Mouse (Mus musculus) midbrain, embryonic 12.5 days (tissue): ENCODE results near the gene Tmtc4. TPM values are rescaled to one million over a fixed set of nuclear protein-coding genes. Genes with fewer than 3 reads are reported as not detected.

ENCODE experiments used
- ATAC-seq: fragments of 200-750 bp; cut with Nextera tagmentation; 2 replicates; pipeline ENCODE4 v1.8.0; 2017; ENCODE audit warnings: low read depth, moderate TSS enrichment, moderate library complexity; ENCODE audit not compliant: low FRiP score
- H3K27ac ChIP-seq: fragments of 300-500 bp; sonication (generic); replicated peaks from 2 replicates; pipeline ENCODE4 v1.5.1; 2016; ENCODE audit warnings: mild to moderate bottlenecking
- H3K27me3 ChIP-seq: fragments of 300-500 bp; sonication (generic); 2 replicates; pipeline ENCODE4 v1.6.1; 2016; ENCODE audit warnings: mild to moderate bottlenecking
- H3K36me3 ChIP-seq: fragments of 300-500 bp; sonication (generic); 2 replicates; pipeline ENCODE4 v1.6.1; 2016
- H3K4me1 ChIP-seq: fragments of 300-500 bp; sonication (generic); 2 replicates; pipeline ENCODE4 v1.6.1; 2016
- H3K4me2 ChIP-seq: fragments of 300-500 bp; sonication (generic); replicated peaks from 2 replicates; pipeline ENCODE4 v1.6.1; 2016; ENCODE audit warnings: mild to moderate bottlenecking, moderate library complexity
- H3K4me3 ChIP-seq: fragments of 300-500 bp; sonication (generic); 2 replicates; pipeline ENCODE4 v1.5.1; 2016; ENCODE audit warnings: mild to moderate bottlenecking
- H3K9ac ChIP-seq: fragments of 300-500 bp; sonication (generic); replicated peaks from 2 replicates; pipeline ENCODE4 v1.6.1; 2016; ENCODE audit warnings: mild to moderate bottlenecking, moderate library complexity
- H3K9me3 ChIP-seq: fragments of 300-500 bp; sonication (generic); 2 replicates; pipeline ENCODE4 v1.6.1; 2016; ENCODE audit warnings: mild to moderate bottlenecking
- WGBS: fragments of 180-500 bp; shearing (Covaris S2); methylation state at CpG from one replicate; pipeline ENCODE4 v1.1.7; 2016; 5-methylcytosine and 5-hydroxymethylcytosine counted together
- polyA plus RNA-seq: library from polyadenylated mRNA; unstranded; fragments of >200 nt; fragmentation: Nextera tagmentation; extraction: Ambion mirVana; gene quantifications from 2 replicates; pipeline ENCODE4 v1.2.1, GENCODE M21; 2016

The Tmtc4 gene
- polyA plus RNA-seq, 1 experiment from 2014 or later = 45.8 TPM

GRCm38 (mm10) chr14:122912812-122913498 is 70.9 kb downstream of the Tmtc4 start:
- Histone ChIP-seq H3K27me3 (peaks cover 28% of the 10 kb centered on the region), H3K4me3 (peak overlapping the region; percentile 65), H3K9me3 (0 out of 2 replicates have a peak, but pooled peaks cover 3% of the 10 kb centered on the region), H3K4me2 (peak overlapping the region; percentile 98), H3K9ac (peak overlapping the region; percentile 62), H3K27ac (no peak overlapping the region), H3K4me1 (peaks cover 8% of the 10 kb centered on the region), H3K36me3 (0 out of 2 replicates have a peak, but pooled peaks cover 3% of the 10 kb centered on the region)
- under 1% methylated on average over 58 of the region's 58 CpGs for WGBS
- peak; percentile 79 for ATAC-seq

DNA sequence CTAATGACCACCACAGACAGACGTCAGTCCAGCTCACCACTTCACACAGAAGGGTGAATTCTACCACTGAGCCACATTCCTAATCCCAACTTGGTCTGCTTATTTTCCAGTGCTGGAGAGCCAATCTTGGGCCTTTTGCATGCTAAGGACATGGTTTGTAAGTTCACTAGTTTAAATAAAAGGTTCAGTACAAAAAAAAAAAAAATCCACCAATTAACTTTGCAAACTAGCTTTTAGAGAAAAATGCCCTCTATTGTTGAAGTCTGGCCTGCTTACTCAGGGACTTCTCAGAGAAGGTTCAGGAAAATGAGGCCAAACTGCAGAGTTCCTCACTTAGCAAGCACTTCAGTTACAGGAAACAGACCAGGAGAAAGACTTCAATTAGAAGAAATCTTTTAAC is 71.7 kb downstream of the Tmtc4 start:
- peak overlapping the region; percentile 98 for H3K4me2 ChIP-seq
- H3K27me3 ChIP-seq = peaks cover 28% of the 10 kb centered on the region
- H3K4me1 ChIP-seq = peaks cover 8% of the 10 kb centered on the region
- H3K9ac ChIP-seq = no peak overlapping the region
- peaks cover 8% of the 10 kb centered on the region; the same call in 1 of the 2 replicates for H3K9me3 ChIP-seq
- H3K4me3 ChIP-seq = peak overlapping the region; percentile 65; the same call in 1 of the 2 replicates
- ATAC-seq = no peak
- WGBS = 53% methylated on average over 1 of the region's 1 CpGs
- H3K36me3 ChIP-seq = 0 out of 2 replicates have a peak, but pooled peaks cover 3% of the 10 kb centered on the region
- H3K27ac ChIP-seq = no peak overlapping the region

GRCm38 (mm10) chr14:122911265-122911664 is 72.6 kb downstream of the Tmtc4 start:
- H3K27me3 ChIP-seq = peaks cover 28% of the 10 kb centered on the region
- H3K4me1 ChIP-seq = peaks cover 8% of the 10 kb centered on the region
- H3K36me3 ChIP-seq = 0 out of 2 replicates have a peak, but pooled peaks cover 3% of the 10 kb centered on the region
- H3K4me3 ChIP-seq = no peak overlapping the region
- peaks cover 8% of the 10 kb centered on the region; the same call in 1 of the 2 replicates for H3K9me3 ChIP-seq
- H3K27ac ChIP-seq = no peak overlapping the region
- no peak for ATAC-seq
- H3K4me2 ChIP-seq = no peak overlapping the region
- no peak overlapping the region for H3K9ac ChIP-seq

DNA sequence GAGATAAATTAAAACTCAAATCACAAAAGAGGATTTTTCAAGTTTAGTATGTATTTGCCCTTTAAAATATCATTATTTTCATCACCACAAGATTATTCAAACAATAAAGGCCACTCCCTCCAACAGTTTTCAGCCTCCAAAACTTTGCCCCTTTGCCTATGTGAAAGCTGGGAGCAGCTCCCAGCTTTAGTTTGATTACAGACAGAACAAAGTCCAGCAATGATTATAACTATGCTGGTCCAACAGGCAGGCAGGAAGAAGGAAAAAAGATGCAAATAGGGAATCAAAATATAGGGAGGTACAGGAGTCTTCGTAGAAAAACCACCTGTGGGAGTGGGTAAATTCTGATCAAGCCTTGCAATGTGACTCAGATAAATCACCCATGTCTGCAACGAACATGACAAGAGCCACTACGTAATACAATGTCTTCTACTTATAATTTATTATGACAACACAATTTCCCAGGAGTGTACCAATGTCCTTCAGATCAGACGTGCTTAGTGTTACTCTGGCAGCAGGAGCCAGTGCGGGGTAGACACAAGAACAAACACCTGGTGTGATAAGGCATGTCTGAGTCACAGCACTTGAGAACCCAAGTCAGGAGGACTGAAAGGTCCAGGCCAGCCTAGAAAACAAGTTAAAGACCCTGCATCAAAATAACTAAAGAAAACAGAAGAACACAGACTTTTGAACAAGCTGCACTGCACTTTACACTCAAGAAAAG is 74.3 kb downstream of the Tmtc4 start:
- ATAC-seq = no peak
- H3K4me1 ChIP-seq = peaks cover 8% of the 10 kb centered on the region
- no peak overlapping the region for H3K4me3 ChIP-seq
- H3K9ac ChIP-seq = no peak overlapping the region
- H3K9me3 ChIP-seq = peaks cover 8% of the 10 kb centered on the region; the same call in 1 of the 2 replicates
- 85% methylated on average over 5 of the region's 5 CpGs for WGBS
- peaks cover 28% of the 10 kb centered on the region for H3K27me3 ChIP-seq
- no peak overlapping the region for H3K4me2 ChIP-seq
- H3K27ac ChIP-seq = no peak overlapping the region
- no peaks in the 10 kb centered on the region for H3K36me3 ChIP-seq

DNA sequence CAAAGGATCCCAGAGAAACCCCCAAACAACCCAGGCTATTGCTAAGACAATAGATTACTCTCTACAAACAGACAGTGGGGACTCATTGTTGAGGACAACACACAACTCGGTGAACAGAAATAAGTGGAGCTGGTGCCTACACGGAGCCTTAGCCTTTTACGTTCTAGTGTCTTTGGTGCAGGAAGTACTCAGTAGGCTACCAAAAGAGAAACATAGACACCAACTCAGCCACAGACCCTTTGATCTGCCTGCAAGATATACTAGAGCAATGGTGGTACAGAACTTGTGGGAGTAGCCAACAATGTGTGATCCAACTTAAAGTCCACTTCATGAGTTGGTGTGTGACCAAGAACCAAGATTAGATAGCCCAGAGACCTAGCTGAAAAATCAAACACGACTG is 75.8 kb downstream of the Tmtc4 start:
- peaks cover 8% of the 10 kb centered on the region; the same call in 1 of the 2 replicates for H3K9me3 ChIP-seq
- H3K27ac ChIP-seq = no peak overlapping the region
- no peaks in the 10 kb centered on the region for H3K36me3 ChIP-seq
- no peak overlapping the region for H3K4me2 ChIP-seq
- H3K9ac ChIP-seq = no peak overlapping the region
- H3K27me3 ChIP-seq = peaks cover 22% of the 10 kb centered on the region
- H3K4me1 ChIP-seq = peaks cover 4% of the 10 kb centered on the region
- no peak overlapping the region for H3K4me3 ChIP-seq
- ATAC-seq = no peak
- 88% methylated on average over 4 of the region's 4 CpGs for WGBS

GRCm38 (mm10) chr14:122905007-122905406 is 78.8 kb downstream of the Tmtc4 start:
- no peak for ATAC-seq
- H3K9me3 ChIP-seq = peaks cover 8% of the 10 kb centered on the region; the same call in 1 of the 2 replicates
- no peak overlapping the region for H3K4me3 ChIP-seq
- H3K36me3 ChIP-seq = no peaks in the 10 kb centered on the region
- H3K4me1 ChIP-seq = no peaks in the 10 kb centered on the region; the same call in 1 of the 2 replicates
- no peak overlapping the region for H3K9ac ChIP-seq
- H3K27me3 ChIP-seq = no peaks in the 10 kb centered on the region
- WGBS = 91% methylated on average over 1 of the region's 1 CpGs
- H3K4me2 ChIP-seq = no peak overlapping the region
- no peak overlapping the region for H3K27ac ChIP-seq

DNA sequence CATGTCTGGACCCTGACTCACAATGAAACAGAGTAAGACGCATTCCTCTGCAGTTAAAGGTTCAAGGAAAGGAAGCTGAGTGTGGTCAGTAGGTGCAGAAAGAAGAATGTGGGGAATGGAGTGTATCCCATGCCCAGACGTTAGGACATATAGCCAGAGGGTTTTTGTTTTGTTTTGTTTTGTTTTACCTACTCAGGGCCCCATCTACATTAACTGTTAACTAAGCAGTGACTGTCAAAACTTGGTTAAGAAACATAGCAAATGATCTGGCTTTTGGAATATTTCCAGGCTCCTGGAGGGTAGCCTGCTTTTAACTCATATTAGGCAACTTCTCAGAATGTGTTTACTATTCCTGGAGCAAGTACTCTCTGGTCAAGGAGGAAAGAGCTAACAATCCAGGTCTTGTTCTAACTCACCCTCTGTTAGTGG is 79.9 kb downstream of the Tmtc4 start:
- WGBS = 62% methylated on average over 2 of the region's 2 CpGs
- Histone ChIP-seq H3K4me2 (no peak overlapping the region), H3K9ac (no peak overlapping the region), H3K36me3 (no peaks in the 10 kb centered on the region), H3K9me3 (peaks cover 8% of the 10 kb centered on the region; the same call in 1 of the 2 replicates), H3K27me3 (no peaks in the 10 kb centered on the region), H3K4me1 (no peaks in the 10 kb centered on the region; the same call in 1 of the 2 replicates), H3K4me3 (no peak overlapping the region), H3K27ac (no peak overlapping the region)
- no peak for ATAC-seq

DNA sequence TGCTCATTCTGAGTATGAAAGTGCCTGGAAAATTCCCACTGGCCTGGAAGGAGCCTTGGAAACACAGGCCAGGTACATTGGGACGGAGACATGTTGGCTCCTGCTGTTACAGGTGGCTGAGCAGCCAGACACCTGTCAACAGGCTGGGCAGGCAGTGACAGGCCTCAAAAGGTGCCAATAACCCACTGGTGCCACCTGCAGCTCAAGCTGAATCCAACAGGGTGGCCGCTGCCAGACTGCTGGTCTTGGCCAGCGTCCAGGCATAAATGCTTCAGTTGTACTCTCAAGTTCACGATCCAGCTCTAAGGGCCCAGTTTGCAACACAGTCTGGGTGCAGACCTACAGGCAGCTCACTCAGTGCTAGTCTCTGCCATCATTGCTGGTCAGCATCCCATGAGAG is 81.0 kb downstream of the Tmtc4 start:
- no peaks in the 10 kb centered on the region for H3K27me3 ChIP-seq
- peaks cover 4% of the 10 kb centered on the region; the same call in 1 of the 2 replicates for H3K9me3 ChIP-seq
- 85% methylated on average over 4 of the region's 4 CpGs for WGBS
- H3K4me1 ChIP-seq = no peaks in the 10 kb centered on the region; the same call in 1 of the 2 replicates
- no peak overlapping the region for H3K27ac ChIP-seq
- H3K4me2 ChIP-seq = no peak overlapping the region
- H3K9ac ChIP-seq = no peak overlapping the region
- H3K36me3 ChIP-seq = no peaks in the 10 kb centered on the region
- ATAC-seq = no peak
- no peak overlapping the region for H3K4me3 ChIP-seq

DNA sequence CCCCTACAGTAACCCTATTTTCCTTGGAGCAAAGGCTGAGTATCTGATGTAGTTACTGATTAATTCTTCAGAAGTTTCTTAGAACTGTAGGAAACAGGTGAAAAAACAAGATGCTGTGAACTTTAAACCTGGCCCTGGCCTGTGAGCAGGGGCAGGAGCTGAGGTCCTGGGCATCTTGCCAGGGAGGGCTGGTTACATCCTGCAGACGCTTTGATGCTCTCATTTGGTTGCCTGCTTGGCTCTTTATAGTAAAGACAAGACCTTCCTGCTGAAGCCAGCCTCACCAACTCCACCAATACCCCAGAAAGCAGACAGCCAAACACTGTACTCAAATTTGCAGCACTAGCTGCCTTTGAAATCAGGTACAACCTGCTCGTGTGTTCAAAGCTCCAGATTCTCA is 81.7 kb downstream of the Tmtc4 start:
- no peak overlapping the region for H3K4me2 ChIP-seq
- H3K4me1 ChIP-seq = no peaks in the 10 kb centered on the region; the same call in 1 of the 2 replicates
- ATAC-seq = no peak
- WGBS = 80% methylated on average over 2 of the region's 2 CpGs
- no peaks in the 10 kb centered on the region; the same call in 1 of the 2 replicates for H3K9me3 ChIP-seq
- H3K9ac ChIP-seq = no peak overlapping the region
- H3K27me3 ChIP-seq = no peaks in the 10 kb centered on the region
- no peaks in the 10 kb centered on the region for H3K36me3 ChIP-seq
- H3K4me3 ChIP-seq = no peak overlapping the region
- no peak overlapping the region for H3K27ac ChIP-seq

- Histone ChIP-seq H3K9ac (no peak overlapping the region), H3K9me3 (no peaks in the 10 kb centered on the region), H3K4me2 (no peak overlapping the region), H3K4me3 (no peak overlapping the region), H3K27me3 (no peaks in the 10 kb centered on the region), H3K27ac (no peak overlapping the region), H3K36me3 (no peaks in the 10 kb centered on the region), H3K4me1 (no peaks in the 10 kb centered on the region; the same call in 1 of the 2 replicates)
- 93% methylated on average over 2 of the region's 2 CpGs for WGBS
- no peak for ATAC-seq
Measured at GRCm38 (mm10) chr14:122901715-122902114, 82.1 kb downstream of the Tmtc4 start.

GRCm38 (mm10) chr14:122901177-122901576 is 82.7 kb downstream of the Tmtc4 start:
- H3K4me2 ChIP-seq = no peak overlapping the region
- 72% methylated on average over 3 of the region's 3 CpGs for WGBS
- H3K27ac ChIP-seq = no peak overlapping the region
- no peaks in the 10 kb centered on the region for H3K36me3 ChIP-seq
- no peaks in the 10 kb centered on the region; the same call in 1 of the 2 replicates for H3K4me1 ChIP-seq
- H3K4me3 ChIP-seq = no peak overlapping the region
- ATAC-seq = no peak
- no peaks in the 10 kb centered on the region for H3K27me3 ChIP-seq
- no peak overlapping the region for H3K9ac ChIP-seq
- no peaks in the 10 kb centered on the region for H3K9me3 ChIP-seq

GRCm38 (mm10) chr14:122900679-122901078 is 83.2 kb downstream of the Tmtc4 start:
- Histone ChIP-seq H3K27me3 (no peaks in the 10 kb centered on the region), H3K4me2 (no peak overlapping the region), H3K9me3 (no peaks in the 10 kb centered on the region), H3K4me1 (no peaks in the 10 kb centered on the region; the same call in 1 of the 2 replicates), H3K27ac (no peak overlapping the region), H3K9ac (no peak overlapping the region), H3K36me3 (no peaks in the 10 kb centered on the region), H3K4me3 (no peak overlapping the region)
- 0 out of 2 replicates have a peak, but pooled peaks have one; percentile 38 for ATAC-seq
